ENCODE assay signal across 8 mouse cellular contexts in the genomic region with DNA sequence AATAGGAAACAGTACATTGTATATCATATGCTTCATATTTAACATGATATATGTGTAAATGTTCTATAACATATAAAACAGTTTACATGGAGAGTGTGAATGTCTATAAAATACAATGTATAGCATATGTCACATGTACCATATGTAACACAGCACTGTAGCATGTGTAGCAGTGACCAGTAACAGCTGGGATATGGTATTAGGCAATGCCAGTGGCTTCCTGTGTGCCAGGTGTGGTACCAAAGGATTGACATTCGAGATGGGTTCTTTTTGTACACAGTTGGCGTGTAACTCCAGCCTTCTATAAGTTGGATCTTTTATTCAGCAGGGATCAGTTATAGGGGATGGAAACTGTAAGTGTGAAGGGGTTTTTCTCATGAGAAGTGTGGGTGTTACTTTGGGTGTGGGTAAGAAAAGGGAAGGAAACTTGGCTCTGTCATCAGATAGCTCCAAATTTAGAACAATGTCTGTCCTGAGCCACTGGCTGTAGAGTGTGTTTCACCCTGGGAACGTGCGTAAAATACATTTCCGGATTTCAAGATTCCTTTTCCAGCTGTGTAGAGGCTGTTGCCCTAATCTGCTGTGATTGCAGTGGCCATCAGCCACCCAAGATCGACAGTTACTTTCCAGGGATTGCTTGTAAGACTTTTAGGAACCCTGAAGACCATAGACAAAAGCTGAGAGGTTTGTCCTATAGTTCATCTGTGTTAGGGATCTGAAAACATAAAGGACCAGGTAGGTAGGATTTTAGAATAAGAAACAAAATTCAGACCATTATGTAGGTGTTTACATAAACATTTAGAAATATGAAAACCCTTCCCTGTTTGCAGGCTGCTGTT. TPM values are rescaled to one million over a fixed set of nuclear protein-coding genes. Genes with fewer than 3 reads are reported as not detected.
DNase-seq lines count a peak whose midpoint lies in the region; ATAC-seq and TF ChIP-seq lines count a peak whose summit lies in the region.

No protein-coding gene starts in this region.

- peak; percentile 53; the same call in 1 of the 2 replicates for ATAC-seq in heart, embryonic 15.5 days (replicated peaks; ENCODE audit: insufficient number of reproducible peaks, insufficient read depth, low FRiP score, low read depth)
- ATAC-seq in forebrain, embryonic 16.5 days, result no peak

- no peak overlapping the region for H3K4me2 ChIP-seq in heart, embryonic 15.5 days
- H3K4me2 ChIP-seq in forebrain, embryonic 16.5 days (ENCODE audit: low read length), result no peak overlapping the region

- H3ac ChIP-seq in C2C12 (ENCODE audit: control insufficient read depth, insufficient read length, low read depth), result no peak overlapping the region

- peaks cover 47% of the 10 kb centered on the region for H3K4me1 ChIP-seq in heart, embryonic 15.5 days (replicated peaks)
- peaks cover 11% of the 10 kb centered on the region for H3K4me1 ChIP-seq in forebrain, embryonic 16.5 days (replicated peaks; ENCODE audit: control insufficient read depth, insufficient read depth, low read length)

- peaks cover 3% of the 10 kb centered on the region for H3K36me3 ChIP-seq in C2C12 (ENCODE audit: control insufficient read depth, insufficient read depth)
- H3K36me3 ChIP-seq in heart, embryonic 15.5 days, result no peaks in the 10 kb centered on the region
- no peaks in the 10 kb centered on the region for H3K36me3 ChIP-seq in forebrain, embryonic 16.5 days (ENCODE audit: control insufficient read depth, insufficient read depth)

- no peak for TF ChIP-seq CTCF in C2C12 (IDR thresholded peaks at IDR 0.05; ENCODE audit: control insufficient read depth, insufficient read depth, insufficient read length)

- H3K9ac ChIP-seq in heart, embryonic 15.5 days, result no peak overlapping the region
- no peak overlapping the region for H3K9ac ChIP-seq in forebrain, embryonic 16.5 days (replicated peaks; ENCODE audit: low read depth, low read length)

- no peaks in the 10 kb centered on the region for H3K9me3 ChIP-seq in heart, embryonic 15.5 days (replicated peaks)
- H3K9me3 ChIP-seq in forebrain, embryonic 16.5 days (ENCODE audit: control insufficient read depth, low read length), result no peaks in the 10 kb centered on the region

- no peak overlapping the region for H3K4me3 ChIP-seq in C2C12 (ENCODE audit: insufficient read depth, poor library complexity, severe bottlenecking)
- H3K4me3 ChIP-seq in heart, embryonic 15.5 days, result no peak overlapping the region
- H3K4me3 ChIP-seq in forebrain, embryonic 16.5 days (replicated peaks; ENCODE audit: low read length), result no peak overlapping the region

- H3K27ac ChIP-seq in heart, embryonic 15.5 days, result peak overlapping the region; percentile 75
- H3K27ac ChIP-seq in forebrain, embryonic 16.5 days (ENCODE audit: low read length), result no peak overlapping the region

- intact Hi-C loops in heart, postnatal 25 days (cut with DNase I), result loop anchor here (1.0 to 2.0 kb wide), 2 partner anchors 16 to 30 kb away; a partner anchor contains a TSS
- intact Hi-C loops in left cerebral cortex, postnatal 10 days (cut with DNase I), result no loop called here

- H3K27me3 ChIP-seq in C2C12 (ENCODE audit: control insufficient read depth, insufficient read depth, insufficient read length), result no peaks in the 10 kb centered on the region
- no peaks in the 10 kb centered on the region for H3K27me3 ChIP-seq in heart, embryonic 15.5 days
- H3K27me3 ChIP-seq in forebrain, embryonic 16.5 days (replicated peaks; ENCODE audit: control insufficient read depth, insufficient read depth, low read length), result no peaks in the 10 kb centered on the region

- peaks cover 27% of the 10 kb centered on the region for H3K79me3 ChIP-seq in C2C12 (ENCODE audit: low read depth)

- WGBS in heart, embryonic 15.5 days, result 43% methylated on average over 6 of the region's 6 CpGs
- 85% methylated on average over 6 of the region's 6 CpGs for WGBS in forebrain, embryonic 16.5 days

- H3K79me2 ChIP-seq in C2C12 (ENCODE audit: control insufficient read depth, insufficient read depth), result peaks cover 95% of the 10 kb centered on the region

- peak; percentile 72 to 87 for DNase-seq in heart, adult 18-20 months
- DNase-seq in heart, postnatal 25 days (ENCODE audit: low spot score), result no peak
- peak; percentile 79 for DNase-seq in lung, postnatal 25 days (ENCODE audit: low spot score)
- no peak for DNase-seq in adrenal gland, postnatal 36 days
- DNase-seq in left cerebral cortex, postnatal 10 days (ENCODE audit: extremely low spot score in 1 of 2, low spot score in 2 of 2), result no peak

TF ChIP-seq in C2C12, 6 proteins besides CTCF, POLR2A, EP300 and RAD21:
- TF ChIP-seq MYOG (IDR thresholded peaks at IDR 0.05; ENCODE audit: control insufficient read depth, extremely low read depth, insufficient read length), result no peak
- TF ChIP-seq USF1 (IDR thresholded peaks at IDR 0.05; ENCODE audit: low read depth), result no peak
- TF ChIP-seq MAX (IDR thresholded peaks at IDR 0.05), result no peak
- no peak for TF ChIP-seq FOSL1 (IDR thresholded peaks at IDR 0.05; ENCODE audit: insufficient read depth, low read length, poor library complexity, severe bottlenecking)
- TF ChIP-seq MYOD1 (IDR thresholded peaks at IDR 0.05; ENCODE audit: control insufficient read depth, insufficient read length, low read depth), result peak; percentile 16
- TF ChIP-seq CEBPB (IDR thresholded peaks at IDR 0.05; ENCODE audit: low read depth), result peak; percentile 58

RNA-seq across cellular contexts. Expression of a gene that starts 29.7 kb away (rescaled TPM):
- 100 to 1,000 TPM in 1 of 2 experiments, 10 to 100 TPM in 1; 100.0 to 108 TPM for total RNA-seq in heart, adult 18-20 months (2021)
- total RNA-seq in heart, postnatal 25 days (2021), result 10 to 100 TPM; 85.1 to 94.1 TPM
- 48.9 TPM for polyA plus RNA-seq in C2C12 (2012; fragmentation: generic; extraction: Trizol)
- 11.6 and 15.5 TPM in 2 replicates for polyA plus RNA-seq in heart, embryonic 15.5 days (2015; fragmentation: Nextera tagmentation; extraction: Ambion mirVana)
- 22.0 and 22.5 TPM in 2 replicates for polyA plus RNA-seq in forebrain, embryonic 16.5 days (2015; fragmentation: Nextera tagmentation; extraction: Ambion mirVana)
- total RNA-seq in adrenal gland, postnatal 36 days (2021), result 10 to 100 TPM; 45.4 to 49.9 TPM
- total RNA-seq in left cerebral cortex, postnatal 10 days (2021), result 100 to 1,000 TPM; 126 to 127 TPM

Comparison
In these comparisons a context has a peak if more than half of its experiments do, and no peak if none do; other contexts are left out.
1. DNase-seq: peak in heart, adult 18-20 months (2 of 2) and lung, postnatal 25 days (single experiment); none in heart, postnatal 25 days (single experiment), adrenal gland, postnatal 36 days (0 of 2) and left cerebral cortex, postnatal 10 days (0 of 2).